Mouse (Mus musculus): ENCODE measurements at regions not wholly inside any gene's neighbourhood (a gene's known extent, or its start where the extent isn't known, plus 50 kb on each side); places are given as distances from the start of the nearest gene placed in this dataset.
A peak's percentile ranks its signal among the peaks of the same experiment; 100 is the strongest.
"Not testable (repeated sequence)": the region's sequence is repeated elsewhere in the genome, so short reads cannot be mapped to it uniquely, and the experiment has no call there.

- DNase-seq (ENCODE audit: low spot score): no peak
Observed at GRCm38 (mm10) chr3:21149618-21150017, 782.6 kb upstream of the Agtr1b start.

DNA sequence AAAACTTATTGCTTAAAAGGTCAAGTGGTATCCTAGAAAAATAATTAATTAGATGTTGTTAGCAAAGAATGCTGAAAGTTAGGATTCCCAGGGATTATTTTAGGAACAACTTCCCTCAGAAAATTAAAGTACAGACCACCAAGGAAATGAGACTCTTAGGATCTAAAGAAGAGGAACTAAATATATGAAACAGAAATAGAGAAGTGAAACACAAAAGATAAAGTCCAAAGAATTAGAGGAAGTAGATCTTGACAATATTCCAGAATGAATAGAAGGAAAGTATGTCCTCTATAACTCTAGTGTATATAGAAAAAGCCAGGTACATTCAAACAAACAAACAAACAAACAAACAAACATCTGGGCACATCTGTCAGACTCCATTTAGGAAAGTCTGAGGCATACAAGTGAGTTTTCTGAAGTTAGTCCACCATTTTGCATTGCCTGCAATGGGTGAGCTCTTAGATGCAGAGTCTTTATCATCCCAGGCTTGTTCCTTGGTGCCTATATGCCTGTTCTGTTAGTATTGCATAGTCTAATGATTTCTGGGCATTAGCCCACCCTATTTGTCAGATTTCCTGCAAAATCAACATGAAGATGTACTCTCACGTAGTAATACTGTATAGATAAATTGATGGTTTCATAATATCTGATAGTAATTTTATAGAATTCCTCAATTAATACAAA, 762.0 kb upstream of the Agtr1b start:
- no peak for DNase-seq (ENCODE audit: low spot score)

DNA sequence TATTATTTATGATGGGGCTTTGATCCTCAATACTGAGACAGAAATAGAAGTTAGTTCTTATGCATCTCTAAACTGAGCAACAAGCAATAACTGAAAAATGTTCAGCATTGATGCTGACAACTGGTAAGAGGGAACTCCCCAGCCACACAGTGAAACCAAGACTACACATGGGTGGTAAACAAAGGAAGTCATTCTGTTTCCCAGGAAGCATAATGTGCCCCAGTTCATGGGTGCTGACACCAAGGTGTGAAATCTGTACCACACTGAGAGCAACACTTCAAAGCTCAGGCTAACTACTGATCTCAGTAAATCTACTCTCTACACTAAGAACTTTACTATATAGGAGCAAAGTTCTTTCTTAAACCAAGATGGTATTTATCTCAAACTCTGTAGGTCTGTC, 759.2 kb upstream of the Agtr1b start:
- no peak for DNase-seq (ENCODE audit: low spot score)

DNA sequence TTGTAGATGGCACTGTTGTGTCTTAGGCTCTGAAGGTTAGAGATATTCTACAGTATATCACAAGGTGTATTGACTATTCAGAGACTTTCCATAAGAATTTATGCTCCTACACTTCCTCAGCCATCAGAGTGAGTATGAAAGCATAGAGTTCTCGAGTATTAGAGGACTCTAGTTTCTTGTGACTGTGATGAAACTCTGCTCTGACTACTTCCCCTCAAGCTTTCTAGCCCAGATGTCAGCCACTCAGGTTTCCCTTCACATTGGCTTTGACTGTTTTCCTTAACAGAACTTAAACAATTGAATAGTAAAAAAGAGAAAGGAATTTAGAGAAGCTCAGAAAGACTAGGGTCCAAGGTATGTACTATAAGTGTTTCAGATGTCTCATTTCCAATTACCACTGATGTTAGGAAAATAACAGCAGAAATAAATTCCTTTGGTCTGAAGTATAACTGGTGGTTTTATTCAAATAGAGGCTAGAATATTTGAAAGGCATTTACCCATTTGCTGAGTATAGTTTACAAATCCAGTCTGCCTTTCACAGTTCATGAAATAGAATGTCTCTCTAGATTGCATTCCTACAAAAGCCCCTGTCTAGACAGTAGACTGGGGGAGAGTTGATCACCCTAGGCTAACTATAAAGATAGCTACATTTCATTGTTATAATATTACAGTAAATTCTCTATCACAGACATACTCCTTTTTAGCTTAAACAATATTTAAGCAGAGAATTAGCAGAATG, 751.4 kb upstream of the Agtr1b start:
- DNase-seq (ENCODE audit: low spot score): no peak

GRCm38 (mm10) chr3:21111735-21112518, 745.0 kb upstream of the Agtr1b start:
- DNase-seq (ENCODE audit: low spot score): no peak

DNA sequence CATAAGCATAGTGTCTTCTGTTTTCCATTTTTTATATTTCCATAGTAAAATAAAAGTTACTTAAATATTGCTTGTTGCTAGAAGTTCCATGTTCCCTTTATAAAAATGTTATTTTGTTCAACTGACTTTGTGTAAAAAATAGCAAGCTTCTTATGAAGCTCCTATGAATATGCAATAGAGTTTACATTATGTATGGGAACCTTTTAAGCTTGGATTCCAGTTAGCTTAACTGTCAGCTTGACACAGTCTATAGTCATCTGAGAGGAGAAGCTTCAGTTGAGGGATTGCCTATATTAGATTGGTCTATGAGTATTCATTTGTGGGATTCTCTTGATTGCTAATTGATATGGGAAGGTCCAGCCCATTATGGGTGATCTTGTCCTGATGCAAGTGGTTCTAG, 723.2 kb upstream of the Agtr1b start:
- no peak for DNase-seq (ENCODE audit: low spot score)

DNA sequence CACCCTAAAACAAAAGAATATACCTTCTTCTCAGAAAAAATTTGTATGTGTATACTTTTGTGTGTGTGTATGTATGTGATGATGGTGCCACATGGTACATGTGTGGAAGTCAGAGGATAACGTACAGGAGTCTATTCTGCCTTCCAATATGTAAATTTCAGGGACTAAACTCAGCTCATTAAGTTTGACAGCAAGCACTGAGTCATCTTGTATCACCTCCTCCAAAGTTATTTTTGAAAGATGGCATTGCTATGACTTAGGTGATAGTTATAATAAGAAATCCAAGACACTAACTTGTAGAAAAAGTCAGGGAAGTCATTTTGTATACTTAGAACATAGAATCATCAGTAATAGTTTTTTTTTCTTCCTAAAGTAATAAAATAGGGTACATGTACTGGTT, 719.4 kb upstream of the Agtr1b start:
- no peak for DNase-seq (ENCODE audit: low spot score)

DNA sequence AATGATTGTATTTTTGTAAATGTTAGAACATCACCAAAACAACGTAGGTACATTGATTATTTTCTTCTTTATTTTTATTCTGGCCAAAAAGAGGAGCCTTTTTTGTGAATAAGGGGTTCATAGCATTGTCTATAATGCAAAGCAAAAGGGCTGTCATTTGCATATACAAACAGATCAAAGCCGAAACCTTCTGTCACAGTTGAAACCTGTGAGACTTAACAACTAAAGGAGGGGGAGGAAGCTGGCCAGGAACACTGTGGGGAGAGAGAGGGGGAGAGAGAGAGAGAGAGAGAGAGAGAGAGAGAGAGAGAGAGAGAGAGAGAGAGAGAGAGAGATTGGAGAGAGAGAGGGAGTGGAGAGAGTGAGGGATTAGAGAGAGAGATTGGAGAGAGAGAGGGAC, 710.6 kb upstream of the Agtr1b start:
- DNase-seq (ENCODE audit: low spot score): no peak

DNA sequence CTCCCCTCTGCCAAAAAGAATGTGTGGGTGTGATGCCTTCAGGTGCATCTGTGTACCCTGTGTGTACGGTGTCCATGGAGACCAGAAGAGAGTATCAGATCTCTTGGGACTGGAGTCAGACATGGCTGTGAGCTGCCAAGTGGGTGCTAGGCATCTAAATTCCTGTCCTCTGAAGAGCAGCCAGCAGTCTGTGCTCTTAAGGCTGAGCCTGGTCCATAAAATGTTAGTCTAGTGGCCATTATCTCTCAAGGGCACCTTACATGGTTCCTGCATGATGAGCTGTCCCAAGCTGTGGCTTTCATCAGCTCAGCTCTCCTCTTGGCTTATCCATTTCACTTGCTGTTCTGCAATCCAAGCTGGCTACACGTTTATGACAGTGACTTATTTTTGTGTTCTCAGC, 686.4 kb upstream of the Agtr1b start:
- DNase-seq (ENCODE audit: low spot score): not testable (repeated sequence)

GRCm38 (mm10) chr3:21049365-21049764, 682.4 kb upstream of the Agtr1b start:
- DNase-seq (ENCODE audit: low spot score): not testable (repeated sequence)

GRCm38 (mm10) chr3:21045981-21046380, 679.0 kb upstream of the Agtr1b start:
- DNase-seq (ENCODE audit: low spot score): no peak

DNA sequence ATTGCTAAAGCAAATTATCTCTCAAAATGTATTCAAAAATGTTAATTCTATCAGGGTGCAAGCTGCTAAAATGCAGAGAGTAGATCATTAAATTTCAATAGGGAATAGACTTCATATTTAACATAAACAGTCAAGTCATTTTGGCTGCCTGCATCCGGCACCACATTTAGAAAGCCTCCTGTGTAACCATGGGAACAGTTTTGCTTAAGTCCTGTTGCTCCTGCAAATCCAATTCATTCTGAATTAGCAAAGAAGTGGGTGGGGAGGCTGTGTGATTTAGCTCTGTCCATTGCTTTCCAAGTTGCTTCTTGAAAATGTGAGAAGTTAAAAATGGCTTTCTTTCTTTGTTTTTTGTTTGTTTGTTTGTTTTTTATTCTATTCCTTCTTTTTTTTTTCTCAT, 658.9 kb upstream of the Agtr1b start:
- no peak for DNase-seq (ENCODE audit: low spot score)

GRCm38 (mm10) chr3:21020946-21021345, 654.0 kb upstream of the Agtr1b start:
- peak; percentile 38 for DNase-seq (ENCODE audit: low spot score)

DNA sequence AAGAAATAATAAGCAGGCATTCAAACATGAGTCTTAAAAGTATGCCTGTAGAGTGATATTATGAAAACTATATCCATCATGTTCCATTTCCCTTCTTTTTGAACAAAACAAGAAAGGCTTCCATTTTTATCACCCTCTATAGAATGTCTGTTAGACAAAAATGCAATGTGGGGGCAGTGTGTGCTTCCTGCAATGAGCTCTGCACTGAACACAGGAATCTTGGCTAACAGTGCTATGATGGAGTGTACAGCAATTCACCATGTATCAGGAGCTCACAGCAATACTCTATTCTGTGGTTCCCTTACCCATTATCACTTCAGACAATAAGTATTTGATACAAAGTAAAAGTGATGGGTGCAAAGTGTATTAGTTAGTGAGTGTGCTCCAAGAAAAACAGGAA, 653.3 kb upstream of the Agtr1b start:
- no peak for DNase-seq (ENCODE audit: low spot score)

DNA sequence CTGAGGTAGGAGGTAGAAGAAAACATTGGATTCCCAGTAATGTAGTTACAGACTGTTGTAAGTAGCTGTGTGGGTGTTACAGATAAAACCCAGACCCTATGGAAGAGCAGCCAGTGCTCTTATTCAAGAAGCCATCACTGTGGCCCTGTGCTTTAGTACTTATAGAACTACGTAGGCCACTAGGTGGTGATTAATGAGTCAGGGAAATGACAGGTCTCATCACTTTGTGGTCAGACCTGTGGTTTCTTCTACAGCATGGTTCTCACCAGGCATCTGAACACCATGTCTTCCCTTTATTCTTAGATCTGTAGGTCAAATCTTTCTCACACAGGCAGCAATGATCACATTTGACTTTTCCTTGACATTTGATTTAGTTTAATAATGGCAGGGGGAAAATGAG, 642.7 kb upstream of the Agtr1b start:
- DNase-seq (ENCODE audit: low spot score): no peak

- no peak for DNase-seq (ENCODE audit: low spot score)
Observed at GRCm38 (mm10) chr3:20998295-20998694, 631.3 kb upstream of the Agtr1b start.

- no peak for DNase-seq (ENCODE audit: low spot score)
Observed at GRCm38 (mm10) chr3:20989486-20989970, 622.6 kb upstream of the Agtr1b start.

DNA sequence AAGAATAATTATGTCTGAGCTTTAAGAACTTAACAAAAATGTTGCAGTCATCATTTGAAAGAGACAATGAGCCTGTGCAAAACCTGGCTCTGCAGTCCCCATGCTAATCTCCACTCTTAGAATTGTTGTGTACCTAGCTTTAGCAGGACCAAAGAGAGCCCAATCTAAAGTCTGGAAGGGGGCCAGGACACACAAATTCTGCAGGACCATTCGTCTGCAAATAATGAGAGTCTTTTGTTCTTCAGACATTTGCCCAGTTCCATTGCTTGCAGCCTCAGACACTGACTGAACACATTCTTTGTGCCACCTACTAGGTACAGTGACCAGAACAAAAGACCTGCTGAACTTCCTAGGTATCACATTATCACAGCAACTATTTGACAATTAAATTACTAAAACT, 620.0 kb upstream of the Agtr1b start:
- DNase-seq (ENCODE audit: low spot score): no peak

DNA sequence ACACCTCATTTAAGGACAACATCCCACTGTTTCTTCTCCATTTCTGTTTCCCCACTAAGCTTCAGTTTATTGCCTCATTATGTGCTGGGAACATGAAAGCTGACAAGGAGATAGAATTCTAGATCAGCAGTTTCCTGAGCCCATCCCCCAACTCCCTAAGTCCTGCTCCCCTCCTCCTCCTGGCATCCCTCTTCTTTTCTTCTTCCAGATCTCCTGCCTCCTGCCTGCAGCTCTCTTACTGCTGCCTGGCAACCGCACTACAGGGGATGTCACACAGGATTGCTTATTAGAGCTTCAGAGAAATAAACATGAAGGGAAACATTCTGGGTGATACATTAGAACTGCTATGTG, 619.4 kb upstream of the Agtr1b start:
- no peak for DNase-seq (ENCODE audit: low spot score)

DNA sequence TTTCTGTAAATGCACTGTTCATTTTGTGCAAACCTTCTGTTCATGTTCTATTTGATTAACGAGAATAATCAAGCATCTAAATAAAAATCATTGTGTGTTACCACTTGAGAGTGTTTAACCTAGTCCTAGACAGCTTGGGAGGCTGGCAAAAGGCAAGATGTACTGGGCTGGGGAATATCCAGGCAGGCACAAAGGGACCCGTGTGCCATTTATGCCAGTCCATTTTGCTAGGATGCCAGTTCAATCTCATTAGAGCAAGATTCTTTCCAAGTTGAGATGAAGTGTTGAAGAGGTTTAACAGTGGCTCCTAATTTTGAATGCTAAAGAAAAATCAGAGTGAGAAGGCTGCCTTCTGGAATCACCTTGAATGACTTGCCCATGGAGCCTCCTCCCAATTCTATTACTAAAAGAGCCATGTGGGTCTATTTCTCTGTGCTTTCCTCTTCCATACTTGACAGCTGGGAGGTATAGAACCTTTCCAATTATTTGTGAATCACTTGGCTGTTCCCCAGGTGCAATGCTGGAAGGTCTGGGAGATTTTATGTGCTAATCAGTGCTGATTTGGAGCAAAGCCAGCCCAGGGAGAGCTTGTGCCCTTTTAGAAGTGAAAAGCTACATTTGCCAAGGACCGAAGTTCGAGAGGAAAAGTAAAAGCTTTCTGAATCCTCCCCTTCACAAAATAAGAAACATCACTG, 618.9 kb upstream of the Agtr1b start:
- DNase-seq (ENCODE audit: low spot score): no peak

DNA sequence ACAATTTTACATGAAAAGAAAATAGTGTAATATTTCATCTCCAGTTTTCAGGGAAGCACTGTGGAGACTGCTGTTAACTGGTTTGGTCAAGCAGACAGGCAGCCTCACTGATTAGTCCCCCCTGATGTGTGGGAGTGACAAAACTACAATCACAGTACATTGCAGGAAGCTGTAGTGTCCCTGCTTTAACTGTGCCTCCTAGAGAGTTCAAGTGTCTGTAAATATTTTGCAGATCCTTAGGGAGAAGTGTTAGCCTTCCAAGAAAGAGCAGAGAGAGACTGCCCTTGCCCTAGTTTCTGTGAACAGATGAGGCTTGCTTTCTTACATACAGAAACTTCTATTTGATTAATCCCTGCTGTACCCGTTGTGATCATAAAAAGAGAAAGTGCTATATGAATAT, 617.2 kb upstream of the Agtr1b start:
- DNase-seq (ENCODE audit: low spot score): no peak

GRCm38 (mm10) chr3:20973077-20973476, 606.1 kb upstream of the Agtr1b start:
- no peak for DNase-seq (ENCODE audit: low spot score)
